Mouse (Mus musculus): ENCODE data around the gene Krtap4-6. TPM values are rescaled to one million over a fixed set of nuclear protein-coding genes. Genes with fewer than 3 reads are reported as not detected.

The Krtap4-6 gene
- polyA plus RNA-seq, 1 experiment from 2014 or later, result not detected

- Histone ChIP-seq H3K9me3 (replicated peaks) (no peaks in the 10 kb centered on the region), H3K4me2 (no peak overlapping the region), H3K4me1 (replicated peaks) (no peaks in the 10 kb centered on the region), H3K9ac (no peak overlapping the region), H3K36me3 (no peaks in the 10 kb centered on the region), H3K27ac (no peak overlapping the region), H3K27me3 (no peaks in the 10 kb centered on the region), H3K4me3 (replicated peaks) (no peak overlapping the region)
- ATAC-seq (ENCODE audit: low read depth) (no peak), DNase-seq (no peak)
- 0% methylated on average over 1 of the region's 1 CpGs for WGBS (ENCODE audit: insufficient replicate concordance)
These were observed 24.8 kb downstream of the Krtap4-6 start for GRCm38 (mm10) chr11:99640926-99641325.

DNA sequence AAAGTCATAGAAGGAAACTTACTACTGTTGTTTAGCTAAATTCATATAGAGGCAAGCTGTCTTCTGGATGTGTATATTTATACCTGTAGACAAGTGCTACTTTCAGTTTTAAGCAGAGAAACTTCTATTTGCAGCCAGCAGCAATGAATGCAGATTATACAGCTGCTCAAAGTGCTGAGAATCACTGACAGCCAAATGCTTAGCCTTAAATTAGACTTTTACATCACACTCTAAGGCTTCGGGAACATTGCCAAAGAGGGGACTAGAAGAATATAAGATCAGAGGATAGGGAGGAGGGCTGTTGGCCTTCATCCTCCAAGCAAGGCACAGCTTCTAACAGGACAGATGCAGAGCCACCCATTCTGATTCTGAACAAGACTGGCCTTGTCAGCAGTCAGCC, 28.7 kb downstream of the Krtap4-6 start:
- Histone ChIP-seq H3K4me1 (replicated peaks) (no peaks in the 10 kb centered on the region), H3K4me3 (replicated peaks) (no peak overlapping the region), H3K4me2 (no peak overlapping the region), H3K27me3 (no peaks in the 10 kb centered on the region), H3K27ac (no peak overlapping the region), H3K9ac (no peak overlapping the region), H3K9me3 (replicated peaks) (no peaks in the 10 kb centered on the region), H3K36me3 (no peaks in the 10 kb centered on the region)
- DNase-seq (no peak), ATAC-seq (ENCODE audit: low read depth) (no peak)
- 61% methylated on average over 1 of the region's 1 CpGs for WGBS (ENCODE audit: insufficient replicate concordance)

GRCm38 (mm10) chr11:99634653-99635134, 31.1 kb downstream of the Krtap4-6 start, which contains the start of gene Krtap4-2:
Gene Krtap4-2 (minus strand): TSS chr11:99635084.
- Histone ChIP-seq H3K9ac (no peak within 1 kb of the TSS), H3K4me2 (no peak within 1 kb of the TSS), H3K4me1 (replicated peaks) (no peaks in the 10 kb centered on the region), H3K36me3 (no peaks in the 10 kb centered on the region), H3K4me3 (replicated peaks) (no peak within 1 kb of the TSS), H3K9me3 (replicated peaks) (no peaks in the 10 kb centered on the region), H3K27me3 (no peaks in the 10 kb centered on the region), H3K27ac (no peak within 1 kb of the TSS)
- DNase-seq, result no peak
- ATAC-seq (ENCODE audit: low read depth), result no peak
- 24% methylated on average over 8 of the region's 8 CpGs for WGBS (ENCODE audit: insufficient replicate concordance)

DNA sequence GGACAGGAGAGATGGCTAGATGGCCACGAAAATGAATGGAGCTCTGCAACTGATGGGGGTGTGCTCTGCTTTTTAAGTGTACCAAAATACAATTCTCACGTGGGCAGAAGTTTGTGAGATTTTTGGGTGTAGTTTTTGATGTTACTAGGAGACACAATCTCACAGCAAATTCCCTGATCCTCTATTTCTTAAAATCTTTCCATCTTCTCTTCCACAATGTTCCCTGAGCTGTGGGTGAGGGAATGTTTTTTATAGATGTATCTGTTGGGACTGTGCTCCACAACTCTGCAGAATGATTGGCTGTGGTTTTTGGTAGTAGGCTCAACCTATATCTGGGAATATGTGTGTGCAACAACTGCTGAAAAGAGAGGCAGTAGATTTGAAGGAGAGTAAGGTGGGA, 32.5 kb downstream of the Krtap4-6 start:
- H3K9ac ChIP-seq, result no peak overlapping the region
- no peaks in the 10 kb centered on the region for H3K4me1 ChIP-seq (replicated peaks)
- 44% methylated on average over 2 of the region's 2 CpGs for WGBS (ENCODE audit: insufficient replicate concordance)
- no peak overlapping the region for H3K4me2 ChIP-seq
- no peaks in the 10 kb centered on the region for H3K9me3 ChIP-seq (replicated peaks)
- no peaks in the 10 kb centered on the region for H3K27me3 ChIP-seq
- no peaks in the 10 kb centered on the region for H3K36me3 ChIP-seq
- ATAC-seq (ENCODE audit: low read depth) (no peak), DNase-seq (no peak)
- no peak overlapping the region for H3K27ac ChIP-seq
- no peak overlapping the region for H3K4me3 ChIP-seq (replicated peaks)

- H3K4me1 ChIP-seq (replicated peaks), result no peaks in the 10 kb centered on the region
- H3K27me3 ChIP-seq, result no peaks in the 10 kb centered on the region
- ATAC-seq (ENCODE audit: low read depth) (no peak), DNase-seq (no peak)
- no peak overlapping the region for H3K9ac ChIP-seq
- no peaks in the 10 kb centered on the region for H3K36me3 ChIP-seq
- 50% methylated on average over 3 of the region's 3 CpGs for WGBS (ENCODE audit: insufficient replicate concordance)
- no peaks in the 10 kb centered on the region for H3K9me3 ChIP-seq (replicated peaks)
- no peak overlapping the region for H3K27ac ChIP-seq
- no peak overlapping the region for H3K4me2 ChIP-seq
- H3K4me3 ChIP-seq (replicated peaks), result no peak overlapping the region
These were observed 34.9 kb downstream of the Krtap4-6 start for GRCm38 (mm10) chr11:99630890-99631289.

GRCm38 (mm10) chr11:99628138-99628537, 37.6 kb downstream of the Krtap4-6 start, which contains the start of gene Krtap4-1:
Gene Krtap4-1 (minus strand): TSS chr11:99628238.
- no peak within 1 kb of the TSS for H3K4me3 ChIP-seq (replicated peaks)
- no peak within 1 kb of the TSS for H3K27ac ChIP-seq
- H3K27me3 ChIP-seq, result no peaks in the 10 kb centered on the region
- ATAC-seq (ENCODE audit: low read depth), result no peak
- H3K36me3 ChIP-seq, result no peaks in the 10 kb centered on the region
- no peaks in the 10 kb centered on the region for H3K9me3 ChIP-seq (replicated peaks)
- no peak for DNase-seq
- H3K9ac ChIP-seq, result no peak within 1 kb of the TSS
- H3K4me2 ChIP-seq, result no peak within 1 kb of the TSS
- H3K4me1 ChIP-seq (replicated peaks), result no peaks in the 10 kb centered on the region
- 62% methylated on average over 4 of the region's 4 CpGs for WGBS (ENCODE audit: insufficient replicate concordance)

- no peaks in the 10 kb centered on the region for H3K36me3 ChIP-seq
- no peak within 1 kb of the TSS for H3K4me2 ChIP-seq
- no peak for DNase-seq
- no peak for ATAC-seq (ENCODE audit: low read depth)
- H3K9me3 ChIP-seq (replicated peaks), result no peaks in the 10 kb centered on the region
- H3K27ac ChIP-seq, result no peak within 1 kb of the TSS
- H3K4me3 ChIP-seq (replicated peaks), result no peak within 1 kb of the TSS
- H3K4me1 ChIP-seq (replicated peaks), result no peaks in the 10 kb centered on the region
- 57% methylated on average over 2 of the region's 2 CpGs for WGBS (ENCODE audit: insufficient replicate concordance)
- H3K9ac ChIP-seq, result no peak within 1 kb of the TSS
- H3K27me3 ChIP-seq, result no peaks in the 10 kb centered on the region
These were observed 45.4 kb downstream of the Krtap4-6 start, which contains the start of gene Gm11562 for GRCm38 (mm10) chr11:99620335-99620734. Gene Gm11562 (minus strand): TSS chr11:99620435.

Other genes starting within 250 kb of the Krtap4-6 start
- gene Krt12, start 243.7 kb downstream of the Krtap4-6 start, polyA plus RNA-seq (2015; fragmentation: Nextera tagmentation; extraction: Ambion mirVana), result not detected in 2 replicates
- 28.0 and 33.9 TPM in 2 replicates for gene Krt20, start 227.8 kb downstream of the Krtap4-6 start, polyA plus RNA-seq (2015; fragmentation: Nextera tagmentation; extraction: Ambion mirVana)
- 0.54 and 0.67 TPM in 2 replicates for gene Krt23, start 172.8 kb downstream of the Krtap4-6 start, polyA plus RNA-seq (2015; fragmentation: Nextera tagmentation; extraction: Ambion mirVana)
- gene Krt39, start 144.6 kb downstream of the Krtap4-6 start, polyA plus RNA-seq (2015; fragmentation: Nextera tagmentation; extraction: Ambion mirVana), result not detected in 2 replicates
- not detected in 2 replicates for gene Krt40, start 122.8 kb downstream of the Krtap4-6 start, polyA plus RNA-seq (2015; fragmentation: Nextera tagmentation; extraction: Ambion mirVana)
- gene Krtap3-3, start 115.1 kb downstream of the Krtap4-6 start, polyA plus RNA-seq (2015; fragmentation: Nextera tagmentation; extraction: Ambion mirVana), result not detected in 2 replicates
- gene Krtap3-2, start 109.1 kb downstream of the Krtap4-6 start, polyA plus RNA-seq (2015; fragmentation: Nextera tagmentation; extraction: Ambion mirVana), result not detected in 2 replicates
- gene Gm11939, start 106.5 kb downstream of the Krtap4-6 start, polyA plus RNA-seq (2015; fragmentation: Nextera tagmentation; extraction: Ambion mirVana), result not detected in 2 replicates
- gene Krtap3-1, start 99.3 kb downstream of the Krtap4-6 start, polyA plus RNA-seq (2015; fragmentation: Nextera tagmentation; extraction: Ambion mirVana), result not detected in 2 replicates
- gene Krtap1-5, start 84.9 kb downstream of the Krtap4-6 start, polyA plus RNA-seq (2015; fragmentation: Nextera tagmentation; extraction: Ambion mirVana), result not detected in 2 replicates
- not detected in 2 replicates for gene Krtap1-4, start 82.3 kb downstream of the Krtap4-6 start, polyA plus RNA-seq (2015; fragmentation: Nextera tagmentation; extraction: Ambion mirVana)
- gene Krtap1-3, start 74.6 kb downstream of the Krtap4-6 start, polyA plus RNA-seq (2015; fragmentation: Nextera tagmentation; extraction: Ambion mirVana), result not detected in 2 replicates
- gene Krtap9-3, start 67.9 kb downstream of the Krtap4-6 start, polyA plus RNA-seq (2015; fragmentation: Nextera tagmentation; extraction: Ambion mirVana), result not detected in 2 replicates
- not detected in 2 replicates for gene Gm11938, start 62.7 kb downstream of the Krtap4-6 start, polyA plus RNA-seq (2015; fragmentation: Nextera tagmentation; extraction: Ambion mirVana)
- not detected in 2 replicates for gene Gm11937, start 55.8 kb downstream of the Krtap4-6 start, polyA plus RNA-seq (2015; fragmentation: Nextera tagmentation; extraction: Ambion mirVana)
- not detected in 2 replicates for gene Krtap2-4, start 51.1 kb downstream of the Krtap4-6 start, polyA plus RNA-seq (2015; fragmentation: Nextera tagmentation; extraction: Ambion mirVana)
- not detected in 2 replicates for gene Gm11562, start 45.5 kb downstream of the Krtap4-6 start, polyA plus RNA-seq (2015; fragmentation: Nextera tagmentation; extraction: Ambion mirVana)
- gene Krtap4-1, start 37.7 kb downstream of the Krtap4-6 start, polyA plus RNA-seq (2015; fragmentation: Nextera tagmentation; extraction: Ambion mirVana), result not detected in 2 replicates
- gene Krtap4-2, start 30.9 kb downstream of the Krtap4-6 start, polyA plus RNA-seq (2015; fragmentation: Nextera tagmentation; extraction: Ambion mirVana), result not detected in 2 replicates
- not detected in 2 replicates for gene Krtap4-7, start 21.9 kb downstream of the Krtap4-6 start, polyA plus RNA-seq (2015; fragmentation: Nextera tagmentation; extraction: Ambion mirVana)
- gene Gm11555, start 15.7 kb downstream of the Krtap4-6 start, polyA plus RNA-seq (2015; fragmentation: Nextera tagmentation; extraction: Ambion mirVana), result not detected in 2 replicates
- not detected in 2 replicates for gene Gm11563, start 7.0 kb downstream of the Krtap4-6 start, polyA plus RNA-seq (2015; fragmentation: Nextera tagmentation; extraction: Ambion mirVana)
- not detected in 2 replicates for gene Gm14190, start 24.8 kb upstream of the Krtap4-6 start, polyA plus RNA-seq (2015; fragmentation: Nextera tagmentation; extraction: Ambion mirVana)
- gene Gm14180, start 68.3 kb upstream of the Krtap4-6 start, polyA plus RNA-seq (2015; fragmentation: Nextera tagmentation; extraction: Ambion mirVana), result not detected in 2 replicates
- gene Gm11595, start 107.0 kb upstream of the Krtap4-6 start, polyA plus RNA-seq (2015; fragmentation: Nextera tagmentation; extraction: Ambion mirVana), result not detected in 2 replicates
- not detected in 2 replicates for gene Krtap4-8, start 114.7 kb upstream of the Krtap4-6 start, polyA plus RNA-seq (2015; fragmentation: Nextera tagmentation; extraction: Ambion mirVana)
- gene Krtap4-9, start 119.2 kb upstream of the Krtap4-6 start, polyA plus RNA-seq (2015; fragmentation: Nextera tagmentation; extraction: Ambion mirVana), result not detected in 2 replicates
- gene Gm11596, start 127.5 kb upstream of the Krtap4-6 start, polyA plus RNA-seq (2015; fragmentation: Nextera tagmentation; extraction: Ambion mirVana), result not detected in 2 replicates
- not detected in 2 replicates for gene Gm11569, start 133.0 kb upstream of the Krtap4-6 start, polyA plus RNA-seq (2015; fragmentation: Nextera tagmentation; extraction: Ambion mirVana)
- gene Gm11554, start 138.5 kb upstream of the Krtap4-6 start, polyA plus RNA-seq (2015; fragmentation: Nextera tagmentation; extraction: Ambion mirVana), result not detected in 2 replicates
- not detected in 2 replicates for gene Krtap4-13, start 143.9 kb upstream of the Krtap4-6 start, polyA plus RNA-seq (2015; fragmentation: Nextera tagmentation; extraction: Ambion mirVana)
- not detected in 2 replicates for gene Gm11564, start 149.7 kb upstream of the Krtap4-6 start, polyA plus RNA-seq (2015; fragmentation: Nextera tagmentation; extraction: Ambion mirVana)
- not detected in 2 replicates for gene 2300003K06Rik, start 172.1 kb upstream of the Krtap4-6 start, polyA plus RNA-seq (2015; fragmentation: Nextera tagmentation; extraction: Ambion mirVana)
- not detected in 2 replicates for gene Krtap4-16, start 185.6 kb upstream of the Krtap4-6 start, polyA plus RNA-seq (2015; fragmentation: Nextera tagmentation; extraction: Ambion mirVana)
- gene Gm11568, start 192.0 kb upstream of the Krtap4-6 start, polyA plus RNA-seq (2015; fragmentation: Nextera tagmentation; extraction: Ambion mirVana), result not detected in 2 replicates
- gene Gm11559, start 198.5 kb upstream of the Krtap4-6 start, polyA plus RNA-seq (2015; fragmentation: Nextera tagmentation; extraction: Ambion mirVana), result not detected in 2 replicates
- gene Krtap9-1, start 207.4 kb upstream of the Krtap4-6 start, polyA plus RNA-seq (2015; fragmentation: Nextera tagmentation; extraction: Ambion mirVana), result not detected in 2 replicates
- gene Gm11567, start 213.2 kb upstream of the Krtap4-6 start, polyA plus RNA-seq (2015; fragmentation: Nextera tagmentation; extraction: Ambion mirVana), result not detected in 2 replicates
- gene Krtap31-1, start 242.0 kb upstream of the Krtap4-6 start, polyA plus RNA-seq (2015; fragmentation: Nextera tagmentation; extraction: Ambion mirVana), result not detected in 2 replicates
- not detected in 2 replicates for gene Gm11565, start 248.8 kb upstream of the Krtap4-6 start, polyA plus RNA-seq (2015; fragmentation: Nextera tagmentation; extraction: Ambion mirVana)